ENCODE assay signal across 18 mouse cellular contexts in the genomic region with DNA sequence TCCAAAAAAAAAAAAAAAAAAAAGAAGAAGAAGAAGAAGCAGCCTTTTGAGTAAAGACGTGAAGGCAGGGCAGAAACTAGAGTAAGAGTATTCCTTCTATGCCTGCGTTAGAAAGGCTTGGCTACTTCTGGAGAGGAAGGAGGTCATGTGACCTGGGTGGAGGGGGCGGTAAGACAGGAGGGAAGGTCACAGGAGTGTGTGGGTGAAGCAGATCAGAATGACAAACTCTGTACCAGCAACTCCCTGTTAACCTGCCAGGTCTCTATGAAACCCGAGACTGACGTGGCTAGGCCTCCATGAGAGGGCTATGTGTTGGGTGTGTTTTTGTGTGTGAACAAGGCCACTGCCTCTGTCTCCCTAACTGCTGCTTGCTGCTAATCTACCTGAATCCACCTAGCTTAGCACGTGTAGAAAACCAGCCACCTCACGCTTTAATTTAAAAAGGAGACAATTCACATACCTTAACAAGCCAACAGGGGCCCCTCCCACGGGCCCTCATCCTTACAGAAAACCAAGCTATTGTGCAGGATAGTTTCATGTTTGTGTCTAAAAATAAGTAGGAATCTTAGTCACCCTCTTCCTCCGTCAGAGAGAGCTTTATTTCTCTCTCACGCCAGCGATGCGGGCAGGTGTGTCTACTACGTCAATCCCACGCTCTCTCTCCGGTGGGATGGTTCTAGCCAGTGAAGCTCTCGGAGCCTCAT. TPM values are rescaled to one million over a fixed set of nuclear protein-coding genes. Genes with fewer than 3 reads are reported as not detected.
A peak's percentile ranks its signal among the peaks of the same experiment; 100 is the strongest.
DNase-seq lines count a peak whose midpoint lies in the region; ATAC-seq and TF ChIP-seq lines count a peak whose summit lies in the region.
"Had no signal": no experiment of that assay in that cellular context is flagged by ENCODE, and none has a peak within 500 bp of the region (broad histone marks: within the 10 kb centered on the region; RNA-seq: fewer than 3 reads in every experiment).

No protein-coding gene starts in this region.

- no peaks in the 10 kb centered on the region for H3K27me3 ChIP-seq in neural tube, embryonic 15.5 days (replicated peaks)
- H3K27me3 ChIP-seq: heart, embryonic 15.5 days; hindbrain, embryonic 12.5 days; intestine, embryonic 15.5 days; kidney, embryonic 15.5 days; liver, embryonic 13.5 days had no signal

- H3K9ac ChIP-seq in neural tube, embryonic 15.5 days (replicated peaks): no peak overlapping the region
- H3K9ac ChIP-seq: heart, embryonic 15.5 days; hindbrain, embryonic 12.5 days; intestine, embryonic 15.5 days; kidney, embryonic 15.5 days; liver, embryonic 13.5 days had no signal

- H3K36me3 ChIP-seq in neural tube, embryonic 15.5 days: no peaks in the 10 kb centered on the region
- H3K36me3 ChIP-seq: heart, embryonic 15.5 days; hindbrain, embryonic 12.5 days; intestine, embryonic 15.5 days; kidney, embryonic 15.5 days; limb, embryonic 10.5 days; liver, embryonic 13.5 days had no signal

- H3K4me2 ChIP-seq in neural tube, embryonic 15.5 days: no peak overlapping the region
- H3K4me2 ChIP-seq: heart, embryonic 15.5 days; hindbrain, embryonic 12.5 days; intestine, embryonic 15.5 days; kidney, embryonic 15.5 days; liver, embryonic 13.5 days had no signal

- no peak for ATAC-seq in neural tube, embryonic 15.5 days (ENCODE audit: low FRiP score)
- ATAC-seq: intestine, embryonic 15.5 days had no signal

- no peak overlapping the region for H3K27ac ChIP-seq in left cerebral cortex, adult 2 months
- no peak overlapping the region for H3K27ac ChIP-seq in neural tube, embryonic 15.5 days (replicated peaks)
- H3K27ac ChIP-seq: heart, embryonic 15.5 days; hindbrain, embryonic 12.5 days; intestine, embryonic 15.5 days; kidney, embryonic 15.5 days; limb, embryonic 10.5 days; liver, embryonic 13.5 days; macrophage had no signal

- intact Hi-C loops in left cerebral cortex, adult 2 months (cut with DNase I): no loop called here
- intact Hi-C loops in left cerebral cortex, postnatal 4 days (cut with DNase I): no loop called here
- intact Hi-C loops in heart, postnatal 36 days (cut with DNase I): no loop called here

- no peaks in the 10 kb centered on the region for H3K4me1 ChIP-seq in neural tube, embryonic 15.5 days
- H3K4me1 ChIP-seq: heart, embryonic 15.5 days; hindbrain, embryonic 12.5 days; intestine, embryonic 15.5 days; limb, embryonic 10.5 days; liver, embryonic 13.5 days had no signal

- WGBS in neural tube, embryonic 15.5 days: 86% methylated on average over 16 of the region's 16 CpGs

- TF ChIP-seq CTCF in left cerebral cortex, adult 2 months (IDR thresholded peaks at IDR 0.05): no peak

- no peaks in the 10 kb centered on the region for H3K9me3 ChIP-seq in neural tube, embryonic 15.5 days (replicated peaks)
- H3K9me3 ChIP-seq: heart, embryonic 15.5 days; hindbrain, embryonic 12.5 days; intestine, embryonic 15.5 days; kidney, embryonic 15.5 days; limb, embryonic 10.5 days; liver, embryonic 13.5 days had no signal

- DNase-seq in left cerebral cortex, adult 2 months (ENCODE audit: extremely low spot score in 1 of 2, low spot score in 2 of 2): peak; percentile 18 to 25
- no peak for DNase-seq in left cerebral cortex, postnatal 4 days
- peak; percentile 10 for DNase-seq in thymus, postnatal 14 days
- no peak for DNase-seq in thymus, adult 18-20 months
- DNase-seq in ZHBTc4 (ENCODE audit: low read depth, low spot score): peak; percentile 77
- DNase-seq in heart, postnatal 36 days: no peak
- DNase-seq: B cell, adult 2 months; cerebellum, postnatal 25 days; liver, embryonic 13.5 days; midbrain, embryonic 14.5 days; thymus, postnatal 4 days had no signal

- H3K4me3 ChIP-seq in left cerebral cortex, adult 2 months: no peak overlapping the region
- no peak overlapping the region for H3K4me3 ChIP-seq in neural tube, embryonic 15.5 days (replicated peaks)
- H3K4me3 ChIP-seq: heart, embryonic 15.5 days; hindbrain, embryonic 12.5 days; intestine, embryonic 15.5 days; kidney, embryonic 15.5 days; limb, embryonic 10.5 days; liver, embryonic 13.5 days had no signal

RNA-seq across cellular contexts. Expression of a gene that starts 17.7 kb away (rescaled TPM):
- 1 to 10 TPM; 1.2 to 1.5 TPM for total RNA-seq in left cerebral cortex, adult 2 months (2021)
- under 1 TPM; 0.83 to 0.96 TPM for total RNA-seq in left cerebral cortex, postnatal 4 days (2021)
- total RNA-seq in heart, postnatal 36 days (2021): 1 to 10 TPM; 1.6 to 1.7 TPM
- polyA plus RNA-seq in neural tube, embryonic 15.5 days (2015; fragmentation: Nextera tagmentation; extraction: Ambion mirVana): 1.2 and 9.9 TPM in 2 replicates

Comparison
In these comparisons a context has a peak if more than half of its experiments do, and no peak if none do; other contexts are left out.
1. DNase-seq: peak in left cerebral cortex, adult 2 months (2 of 2), thymus, postnatal 14 days (single experiment) and ZHBTc4 (single experiment); none in left cerebral cortex, postnatal 4 days (single experiment), thymus, adult 18-20 months (0 of 2) and heart, postnatal 36 days (0 of 2).